Mouse (Mus musculus) layer of hippocampus, adult 18-20 months (tissue): ENCODE results near the gene Zfp668. TPM values are rescaled to one million over a fixed set of nuclear protein-coding genes. Genes with fewer than 3 reads are reported as not detected.
"Not testable (repeated sequence)": the region's sequence is repeated elsewhere in the genome, so short reads cannot be mapped to it uniquely, and the experiment has no call there.

Experiments used
- DNase-seq, 2 experiments: peaks; one replicate each; pipeline ENCODE4 v3.0.0; 2022; ENCODE audit warnings: low spot score in 2 of 2
- total RNA-seq, 2 experiments: library from RNA; stranded (reverse); gene quantifications; 2 replicates each; pipeline ENCODE4 v1.2.3; 2021

The Zfp668 gene
- total RNA-seq, 2 experiments from 2014 or later, result 20.9 to 25.7 TPM

- DNase-seq, result no peak
These were observed 26.4 kb downstream of the Zfp668 start for GRCm38 (mm10) chr7:127849973-127850875.

- DNase-seq, result peak; percentile 73 to 83
These were observed 34.5 kb downstream of the Zfp668 start for GRCm38 (mm10) chr7:127842001-127842718.

- DNase-seq, result peak; percentile 94 to 97
These were observed 35.2 kb downstream of the Zfp668 start for GRCm38 (mm10) chr7:127841340-127842000.

- peak in 1 of 2 experiments; percentile 59 for DNase-seq
These were observed 35.7 kb downstream of the Zfp668 start for GRCm38 (mm10) chr7:127840886-127841285.

GRCm38 (mm10) chr7:127840031-127840430 lies 36.6 kb downstream of the Zfp668 start:
- DNase-seq, result not testable (repeated sequence)

- not testable (repeated sequence) for DNase-seq
These were observed 38.8 kb downstream of the Zfp668 start for GRCm38 (mm10) chr7:127837878-127838277.

- DNase-seq, result no peak
These were observed 39.2 kb downstream of the Zfp668 start for GRCm38 (mm10) chr7:127837473-127837872.

- no peak for DNase-seq
These were observed 41.1 kb downstream of the Zfp668 start for GRCm38 (mm10) chr7:127835550-127835949.

GRCm38 (mm10) chr7:127824176-127824871 lies 52.3 kb downstream of the Zfp668 start, which contains the start of the genes Stx4a and Stx1b:
Stx4a (plus strand) TSS chr7:127824294.
Stx1b (minus strand) TSS chr7:127824549.
- peak in 1 of 2 experiments; percentile 69 for DNase-seq

GRCm38 (mm10) chr7:127823236-127824171 lies 53.1 kb downstream of the Zfp668 start:
- peak in 1 of 2 experiments; percentile 48 for DNase-seq

GRCm38 (mm10) chr7:127822494-127822893 lies 54.1 kb downstream of the Zfp668 start:
- DNase-seq, result no peak

- DNase-seq, result no peak
These were observed 55.7 kb downstream of the Zfp668 start for GRCm38 (mm10) chr7:127820836-127821509.

GRCm38 (mm10) chr7:127817776-127818175 lies 58.9 kb downstream of the Zfp668 start:
- DNase-seq, result no peak

- DNase-seq, result no peak
These were observed 59.6 kb downstream of the Zfp668 start for GRCm38 (mm10) chr7:127817053-127817452.

GRCm38 (mm10) chr7:127815954-127816821 lies 60.4 kb downstream of the Zfp668 start:
- DNase-seq, result peak; percentile 76 to 81

GRCm38 (mm10) chr7:127815116-127815665 lies 61.4 kb downstream of the Zfp668 start:
- no peak for DNase-seq

GRCm38 (mm10) chr7:127814241-127814921 lies 62.2 kb downstream of the Zfp668 start:
- DNase-seq, result peak; percentile 77 to 91
